In the genomic region with DNA sequence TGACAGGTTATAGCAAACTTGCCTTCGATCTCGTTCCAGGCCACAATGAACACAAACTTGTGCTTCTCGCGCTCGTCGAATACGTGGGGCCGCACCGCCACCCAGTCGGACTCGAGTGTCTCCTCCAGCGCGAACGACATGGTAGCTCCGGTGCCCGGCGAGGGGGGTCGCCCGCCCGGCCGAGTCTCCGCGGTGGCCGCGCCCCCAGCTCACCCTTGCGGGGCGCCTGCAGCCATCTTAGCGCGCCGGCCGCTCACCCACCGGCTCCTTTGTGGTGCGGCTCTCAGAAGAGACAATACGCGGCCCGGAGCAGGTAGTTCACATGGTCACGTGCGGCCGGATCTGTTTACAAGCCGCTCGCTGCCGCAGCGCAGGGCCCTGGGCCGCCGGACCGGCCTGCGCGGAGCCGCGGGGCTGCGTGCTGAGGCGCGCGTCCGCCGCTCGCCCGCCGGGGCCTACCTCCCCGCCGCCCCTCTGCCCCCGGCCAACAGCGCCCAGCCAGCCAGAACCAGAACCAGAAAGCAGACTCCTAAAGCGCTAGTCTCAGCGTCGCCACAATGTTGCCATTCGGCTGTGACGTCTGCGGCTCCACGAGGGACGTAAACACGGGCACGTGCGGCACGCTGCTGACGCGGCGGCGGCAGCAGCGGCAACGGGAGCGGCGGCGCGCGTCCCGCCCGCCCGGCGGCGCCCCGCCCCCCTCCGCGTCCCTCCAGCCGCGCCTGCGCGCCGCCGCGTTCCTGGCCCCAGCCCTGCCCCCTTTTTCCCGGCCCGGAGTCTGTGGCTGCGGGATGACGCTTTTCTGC, we compare ENCODE assay signal across 7 mouse cellular contexts. TPM values are rescaled to one million over a fixed set of nuclear protein-coding genes. Genes with fewer than 3 reads are reported as not detected.
DNase-seq lines count a peak whose midpoint lies in the region; ATAC-seq lines count a peak whose summit lies in the region.

A gene (minus strand): TSS at position 642 of the 806 bp plus-strand sequence.

- WGBS in intestine, embryonic 15.5 days, result under 1% methylated on average over 103 of the region's 105 CpGs
- WGBS in midbrain, embryonic 10.5 days, result under 1% methylated on average over 102 of the region's 105 CpGs

- no peaks in the 10 kb centered on the region for H3K27me3 ChIP-seq in intestine, embryonic 15.5 days (replicated peaks)
- no peaks in the 10 kb centered on the region for H3K27me3 ChIP-seq in midbrain, embryonic 10.5 days (ENCODE audit: low read depth, poor library complexity, severe bottlenecking)

- H3K9me3 ChIP-seq in intestine, embryonic 15.5 days, result no peaks in the 10 kb centered on the region
- no peaks in the 10 kb centered on the region for H3K9me3 ChIP-seq in midbrain, embryonic 10.5 days (replicated peaks)

- peak within 1 kb of the TSS; percentile 96 for H3K27ac ChIP-seq in intestine, embryonic 15.5 days
- H3K27ac ChIP-seq in midbrain, embryonic 10.5 days (replicated peaks), result peak within 1 kb of the TSS; percentile 95

- peak within 1 kb of the TSS; percentile 63 for H3K4me3 ChIP-seq in intestine, embryonic 15.5 days (replicated peaks)
- H3K4me3 ChIP-seq in midbrain, embryonic 10.5 days, result peak within 1 kb of the TSS; percentile 96

- peak within 1 kb of the TSS; percentile 76 for H3K9ac ChIP-seq in intestine, embryonic 15.5 days

- no peaks in the 10 kb centered on the region for H3K36me3 ChIP-seq in intestine, embryonic 15.5 days
- H3K36me3 ChIP-seq in midbrain, embryonic 10.5 days, result peaks cover 5% of the 10 kb centered on the region

- intact Hi-C loops in left cerebral cortex, postnatal 25 days (cut with DNase I), result loop anchor here (2.0 to 5.0 kb wide), 3 partner anchors 63 to 195 kb away; no protein-coding TSS in a partner anchor

- H3K4me1 ChIP-seq in intestine, embryonic 15.5 days (replicated peaks), result peaks cover 9% of the 10 kb centered on the region; the same call in 1 of the 2 replicates
- peaks cover 33% of the 10 kb centered on the region for H3K4me1 ChIP-seq in midbrain, embryonic 10.5 days

- DNase-seq in adrenal gland, adult (ENCODE audit: inconsistent age in 2 of 2, low spot score in 1 of 2), result peak; percentile 88 to 96
- DNase-seq in embryo, embryonic 10.5 days (ENCODE audit: low spot score), result peak; percentile 91
- peak; percentile 82 for DNase-seq in gastrocnemius, postnatal 25 days
- peak; percentile 89 to 90 for DNase-seq in left cerebral cortex, postnatal 25 days (ENCODE audit: low spot score in 2 of 2)
- peak; percentile 87 for DNase-seq in midbrain, embryonic 10.5 days (ENCODE audit: low spot score)
- peak; percentile 90 for DNase-seq in right cerebral cortex, postnatal 4 days

- H3K4me2 ChIP-seq in intestine, embryonic 15.5 days (replicated peaks), result peak within 1 kb of the TSS; percentile 78

- ATAC-seq in intestine, embryonic 15.5 days, result peak; percentile 96

RNA-seq across cellular contexts. Expression of the gene that starts here (rescaled TPM):
- 10 to 100 TPM; 20.7 to 26.9 TPM for total RNA-seq in gastrocnemius, postnatal 25 days (2021)
- polyA plus RNA-seq in intestine, embryonic 15.5 days (2015; fragmentation: Nextera tagmentation; extraction: Ambion mirVana), result 5.3 and 5.8 TPM in 2 replicates
- total RNA-seq in left cerebral cortex, postnatal 25 days (2021), result 10 to 100 TPM; 35.0 to 41.9 TPM
- 2.8 and 2.9 TPM in 2 replicates for polyA plus RNA-seq in midbrain, embryonic 10.5 days (2016; fragmentation: Nextera tagmentation; extraction: Ambion mirVana)

Comparison
In these comparisons a context has a peak if more than half of its experiments do, and no peak if none do; other contexts are left out.
1. Peak in every context shown above with its lines: DNase-seq, ATAC-seq, H3K4me3 ChIP-seq and H3K27ac ChIP-seq.